Mouse (Mus musculus): ENCODE measurements at regions not wholly inside any gene's neighbourhood (a gene's known extent, or its start where the extent isn't known, plus 50 kb on each side); places are given as distances from the start of the nearest gene placed in this dataset.

DNA sequence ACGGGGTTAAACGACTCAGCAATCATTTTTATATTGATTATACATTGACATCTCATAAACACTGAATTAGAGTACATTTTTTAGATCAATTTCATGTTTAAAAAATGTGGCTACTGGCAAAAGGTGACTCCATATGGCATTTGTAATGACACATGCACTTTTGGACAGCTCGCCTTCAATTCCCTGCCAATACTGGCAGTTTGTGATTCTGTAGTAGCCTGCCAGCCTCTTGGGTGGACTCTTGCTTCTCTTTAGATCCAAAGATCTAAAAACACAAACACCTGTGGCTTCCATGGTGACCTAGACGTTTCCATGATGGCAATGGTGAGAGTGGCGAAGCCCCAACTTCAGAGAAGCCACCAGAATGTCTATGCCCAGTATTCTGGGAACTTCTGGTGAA is 83.1 kb upstream of the Pcdh8 start:
- no peak for DNase-seq

DNA sequence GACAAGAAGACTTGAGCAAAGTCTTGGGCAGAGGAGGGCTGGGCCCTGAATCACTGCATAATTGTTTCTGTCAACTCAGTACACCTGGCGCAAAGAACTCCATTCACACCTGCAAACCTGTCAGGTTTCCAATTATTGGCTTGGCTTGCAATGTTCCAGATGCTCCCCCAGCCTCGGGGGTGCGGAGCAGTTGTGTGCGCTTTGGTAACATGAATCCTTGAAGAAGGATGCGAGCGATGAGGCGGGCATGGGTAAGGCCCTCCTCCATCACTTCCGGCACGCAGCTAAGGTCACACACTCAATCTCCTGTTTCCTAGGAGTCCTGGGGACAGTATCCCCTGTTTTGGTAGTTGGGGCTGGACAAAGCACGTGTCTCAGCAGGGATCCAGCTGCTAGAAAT is 81.6 kb upstream of the Pcdh8 start:
- no peak for DNase-seq

DNA sequence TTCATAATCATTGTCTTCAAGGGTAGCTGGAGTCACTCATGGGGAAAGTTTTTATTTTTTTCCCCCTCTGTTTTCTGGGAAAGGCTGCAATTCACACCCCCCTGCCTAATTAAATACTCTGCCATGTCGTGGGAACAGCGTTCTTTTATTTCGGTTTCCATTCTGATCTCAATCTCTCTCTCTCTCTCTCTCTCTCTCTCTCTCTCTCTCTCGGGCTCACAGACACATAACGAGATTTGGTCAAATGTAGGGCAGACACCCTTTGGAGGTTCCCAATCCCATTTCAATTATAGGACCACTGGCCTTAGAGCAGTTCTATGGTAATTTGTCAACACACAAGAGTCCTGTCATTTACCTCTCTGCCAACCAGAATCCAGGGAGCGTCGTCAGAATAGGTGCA is 80.7 kb upstream of the Pcdh8 start:
- DNase-seq, result no peak

DNA sequence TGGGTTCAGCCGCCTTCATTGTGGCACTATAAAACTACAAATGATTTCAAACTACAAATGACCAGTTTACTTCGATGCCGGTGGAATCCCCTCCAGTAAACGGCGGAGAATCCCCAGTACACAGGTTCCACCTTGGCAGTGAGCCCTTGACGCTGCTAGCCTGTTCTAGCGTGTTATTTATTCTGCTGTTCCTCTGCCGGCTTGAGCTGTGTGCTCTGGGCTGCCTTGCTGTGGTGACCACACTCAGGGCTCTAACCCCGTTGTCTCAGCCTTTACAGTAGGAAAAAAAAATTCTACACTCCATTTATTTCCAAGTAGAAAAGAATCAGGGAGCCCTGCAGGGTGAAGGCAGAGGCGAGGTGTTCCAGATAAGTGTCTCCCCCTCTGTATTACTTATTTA is 80.1 kb upstream of the Pcdh8 start:
- no peak for DNase-seq

DNA sequence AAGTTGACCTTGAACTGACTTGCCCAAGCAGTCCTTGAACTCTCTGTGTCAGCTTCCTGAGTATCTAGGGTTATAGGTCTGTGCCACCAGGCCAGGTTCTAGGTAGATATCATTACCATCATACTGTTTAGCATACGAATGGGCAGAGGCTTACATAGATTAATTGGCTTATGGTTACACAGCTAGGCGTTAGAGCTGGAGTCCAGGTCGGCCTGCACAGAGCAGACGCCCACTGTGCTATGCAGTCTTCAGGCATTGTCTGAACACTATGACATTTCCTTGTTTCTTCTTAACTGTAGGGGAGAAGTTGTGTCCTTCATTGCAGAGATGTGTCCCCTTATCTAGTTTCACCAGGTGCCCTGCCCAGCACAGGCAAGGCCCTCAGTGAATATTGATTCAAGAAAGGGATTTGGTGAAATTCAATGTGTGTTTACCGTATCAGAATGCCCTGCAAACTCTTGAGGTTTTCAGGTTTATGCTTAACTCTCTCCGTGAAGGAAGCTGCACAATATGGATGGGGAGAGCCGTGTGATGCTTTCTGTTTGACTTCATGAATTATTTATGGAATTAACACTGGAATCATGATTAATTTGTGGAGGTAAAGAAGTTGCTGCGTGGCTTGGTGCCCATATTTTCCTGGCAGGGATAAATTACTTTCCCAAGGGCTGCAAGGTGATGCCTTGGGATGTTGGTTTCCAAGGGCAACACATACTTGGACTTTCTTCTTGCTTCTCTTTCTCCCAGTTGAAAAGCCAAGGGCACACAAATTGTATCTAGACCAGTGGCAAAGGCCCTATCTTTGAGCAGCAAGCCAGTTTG is 78.7 kb upstream of the Pcdh8 start:
- no peak for DNase-seq

DNA sequence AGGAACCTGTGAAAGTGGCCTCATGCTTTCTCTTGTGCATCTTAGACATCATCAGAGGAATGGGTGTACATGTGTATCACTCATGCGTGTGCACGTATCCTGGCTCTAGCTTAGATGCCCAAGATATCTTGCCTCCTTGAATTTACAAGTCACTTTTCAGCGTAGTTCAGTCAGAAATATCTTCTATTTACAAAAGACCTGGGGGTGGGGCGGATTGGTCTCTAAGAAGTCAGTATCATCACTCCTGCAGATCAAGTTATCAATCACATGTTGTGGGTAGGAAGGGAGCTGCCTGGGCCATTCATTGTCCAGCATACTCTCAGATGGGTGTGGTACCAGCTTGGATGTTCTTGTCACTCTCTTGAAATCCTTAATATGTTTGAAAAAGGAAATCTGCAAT is 77.0 kb upstream of the Pcdh8 start:
- DNase-seq, result no peak

DNA sequence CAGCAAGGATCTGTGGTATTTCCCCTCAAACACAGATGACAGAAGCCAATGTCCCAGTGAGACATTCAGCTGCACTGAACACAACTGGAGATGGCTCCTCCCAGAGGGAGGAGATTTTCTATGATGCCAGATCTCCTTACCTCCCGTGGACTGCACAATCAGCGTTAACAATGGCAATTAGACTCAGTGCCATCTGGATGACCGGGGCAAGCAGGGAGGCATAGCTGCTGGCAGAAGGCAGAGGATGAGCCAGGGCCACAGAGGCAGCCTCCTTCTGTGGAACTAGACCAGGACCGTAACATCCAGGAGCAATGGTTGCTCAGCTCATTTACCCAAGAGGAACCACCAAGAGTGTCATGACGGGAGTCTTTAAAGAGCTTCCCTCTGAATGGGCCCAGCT is 73.2 kb upstream of the Pcdh8 start:
- DNase-seq, result no peak

DNA sequence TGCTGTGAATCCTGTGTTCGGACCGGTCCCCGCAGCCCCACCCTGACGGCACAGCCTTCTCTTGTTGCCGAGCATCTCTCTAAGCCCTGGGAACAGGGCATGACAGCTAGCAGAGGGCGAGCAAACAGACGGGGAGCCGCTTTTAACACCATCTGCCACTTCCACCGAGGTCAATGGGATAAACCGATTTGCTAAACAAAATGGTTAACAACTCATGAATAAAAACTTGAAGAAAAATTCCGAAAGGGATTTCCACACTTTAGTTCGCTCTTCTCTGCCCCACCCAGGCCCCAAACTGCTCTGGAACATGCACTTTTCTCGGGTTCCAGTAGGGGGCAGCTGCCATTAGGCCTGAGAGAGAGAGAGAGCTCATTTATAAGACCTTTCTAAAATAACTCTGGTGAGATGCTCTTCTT is 72.0 kb upstream of the Pcdh8 start:
- peak in 1 of 2 experiments; percentile 39 for DNase-seq

DNA sequence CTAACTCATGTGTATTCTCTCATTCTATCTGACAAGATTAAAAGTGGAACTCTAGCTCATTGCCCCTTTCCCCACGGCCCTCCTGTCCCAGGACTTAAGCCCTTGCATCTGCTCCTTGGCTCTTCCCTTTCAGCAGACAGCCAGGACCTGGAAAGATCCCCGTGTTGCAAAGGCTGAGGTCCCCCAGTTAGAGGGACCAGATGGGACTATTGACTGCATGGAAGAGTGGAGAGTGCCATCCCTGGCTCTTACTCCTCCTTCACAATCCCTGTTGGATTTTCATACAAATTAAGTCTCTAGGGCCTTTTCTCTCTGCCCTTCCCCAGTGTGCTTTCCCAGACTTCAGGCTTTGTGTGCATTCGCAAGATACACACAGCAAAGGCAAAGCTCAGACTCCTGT is 71.6 kb upstream of the Pcdh8 start:
- DNase-seq, result no peak

DNA sequence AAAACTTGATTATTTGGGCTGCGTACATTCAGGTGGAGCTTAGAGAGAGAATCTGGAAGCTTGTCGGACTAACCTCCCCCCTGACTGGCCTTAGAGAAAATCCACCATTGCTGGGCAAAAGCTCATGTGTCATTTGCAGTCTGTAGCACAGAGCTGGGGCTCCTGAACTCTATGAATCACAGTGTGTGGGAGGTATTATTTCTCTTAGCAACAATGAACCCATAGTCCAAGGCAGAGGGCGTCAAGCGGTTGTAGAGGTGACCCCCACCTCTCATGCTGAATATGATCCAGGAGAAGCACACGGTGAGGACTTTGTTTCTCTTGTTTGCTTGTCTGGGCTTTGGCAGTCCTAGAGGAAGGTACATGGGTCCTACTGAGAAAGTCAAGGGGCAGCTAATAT is 66.0 kb upstream of the Pcdh8 start:
- no peak for DNase-seq

DNA sequence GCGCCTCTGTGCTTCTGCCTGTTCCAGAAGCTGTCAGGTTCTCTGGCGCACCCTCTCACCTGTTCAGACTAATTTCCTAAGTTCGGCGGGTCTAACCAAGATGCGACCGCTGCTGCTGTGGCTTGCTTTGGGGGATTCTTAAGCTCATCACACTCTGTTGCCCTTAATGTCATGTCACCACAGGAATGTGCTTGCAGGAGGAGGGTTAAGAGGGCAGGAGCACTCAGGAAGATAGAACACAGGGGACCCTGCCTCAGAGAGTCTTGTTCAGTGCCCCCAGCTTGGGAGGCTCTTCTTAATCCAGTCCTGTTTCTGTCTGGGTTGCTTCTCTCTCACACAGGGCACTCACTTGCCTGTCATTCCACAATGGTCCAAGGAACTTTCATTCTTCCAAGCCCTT is 65.1 kb upstream of the Pcdh8 start:
- DNase-seq, result no peak

DNA sequence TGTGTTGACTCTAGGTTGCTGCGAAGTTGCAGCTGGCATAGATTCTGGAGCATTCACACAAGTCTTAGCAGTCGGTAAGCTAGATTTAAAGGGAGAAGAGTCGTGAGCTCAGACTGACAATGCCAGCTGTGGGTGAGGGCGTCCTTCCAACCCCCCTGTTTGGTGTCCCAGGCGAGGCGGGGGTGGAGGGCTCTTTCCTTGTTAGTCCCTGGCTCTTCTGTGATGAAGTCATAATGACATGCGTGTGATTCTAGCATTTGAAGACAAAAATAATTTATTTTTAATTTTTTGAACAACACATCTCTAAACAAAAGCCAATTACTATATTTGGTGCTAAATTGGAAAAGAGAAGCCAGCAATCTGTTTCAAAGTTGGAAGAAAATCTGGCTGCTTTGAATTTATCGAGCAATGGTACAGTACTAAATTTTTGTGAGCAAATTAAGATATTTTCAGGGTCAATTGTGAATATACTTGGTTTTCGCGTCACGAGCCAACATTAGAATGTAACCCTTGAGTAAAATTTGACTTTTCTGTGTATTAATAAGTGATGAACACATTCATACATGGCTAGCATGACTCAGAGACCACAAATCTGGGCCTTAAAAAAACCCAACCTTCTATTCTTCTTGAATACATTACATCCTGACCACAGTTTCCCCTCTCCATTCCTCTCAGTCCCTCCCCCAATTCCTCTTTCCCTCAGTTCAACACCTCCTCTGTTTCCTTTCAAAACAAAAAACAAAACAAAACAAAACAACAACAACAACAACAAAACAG is 53.7 kb upstream of the Pcdh8 start:
- no peak for DNase-seq

DNA sequence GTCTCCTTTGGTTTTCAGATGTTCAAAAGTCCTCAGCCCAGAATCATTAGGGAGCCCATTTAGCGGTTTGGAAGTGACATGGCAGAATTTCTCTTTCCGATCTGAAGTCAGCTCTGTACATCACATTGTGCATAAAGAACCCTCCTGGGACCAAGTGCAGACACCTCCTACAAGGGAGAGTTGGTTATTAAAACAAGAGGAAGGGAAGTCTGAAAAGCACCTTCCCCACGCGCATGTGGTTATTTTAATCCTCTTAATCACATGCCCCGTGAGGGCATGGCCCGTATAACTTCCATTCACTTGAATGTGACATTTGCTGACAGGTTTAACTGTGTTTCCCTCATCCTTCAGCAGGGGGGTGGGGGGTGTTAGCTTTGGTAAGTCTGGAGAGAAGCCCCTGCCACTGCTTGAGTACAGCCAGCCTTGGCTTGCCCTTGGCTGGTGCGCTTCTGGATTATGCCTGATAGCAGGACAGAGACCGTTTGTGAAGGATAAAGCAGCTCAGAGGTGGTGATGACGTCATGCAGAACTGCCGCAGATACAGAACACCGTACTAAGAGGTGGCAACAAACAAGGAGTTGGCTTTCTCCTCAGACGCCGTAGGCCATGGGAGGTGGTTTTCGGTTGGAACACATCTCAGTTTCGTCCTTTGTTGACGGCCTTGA is 51.5 kb upstream of the Pcdh8 start:
- peak in 1 of 2 experiments; percentile 12 for DNase-seq

DNA sequence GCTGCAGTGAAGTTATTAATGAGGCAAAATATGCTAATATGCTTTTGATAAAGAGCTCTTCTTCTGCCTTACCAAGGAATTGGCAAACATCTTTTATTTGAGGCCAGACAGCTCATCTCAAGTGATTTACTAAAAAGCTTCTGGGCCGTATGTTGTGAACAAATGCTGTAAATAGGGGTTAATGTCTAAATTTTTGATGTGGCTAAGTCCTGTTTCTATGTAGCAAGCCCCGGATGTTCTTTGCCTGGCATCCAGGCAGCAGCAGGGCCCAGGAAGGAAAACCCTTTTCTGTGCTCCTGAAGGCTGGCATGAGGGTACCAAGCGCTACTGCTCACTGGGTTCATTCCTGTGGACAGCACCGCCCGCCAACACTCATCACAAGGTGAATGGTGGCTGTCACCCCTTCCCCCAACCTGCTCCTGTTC is 50.9 kb upstream of the Pcdh8 start:
- DNase-seq, result no peak

DNA sequence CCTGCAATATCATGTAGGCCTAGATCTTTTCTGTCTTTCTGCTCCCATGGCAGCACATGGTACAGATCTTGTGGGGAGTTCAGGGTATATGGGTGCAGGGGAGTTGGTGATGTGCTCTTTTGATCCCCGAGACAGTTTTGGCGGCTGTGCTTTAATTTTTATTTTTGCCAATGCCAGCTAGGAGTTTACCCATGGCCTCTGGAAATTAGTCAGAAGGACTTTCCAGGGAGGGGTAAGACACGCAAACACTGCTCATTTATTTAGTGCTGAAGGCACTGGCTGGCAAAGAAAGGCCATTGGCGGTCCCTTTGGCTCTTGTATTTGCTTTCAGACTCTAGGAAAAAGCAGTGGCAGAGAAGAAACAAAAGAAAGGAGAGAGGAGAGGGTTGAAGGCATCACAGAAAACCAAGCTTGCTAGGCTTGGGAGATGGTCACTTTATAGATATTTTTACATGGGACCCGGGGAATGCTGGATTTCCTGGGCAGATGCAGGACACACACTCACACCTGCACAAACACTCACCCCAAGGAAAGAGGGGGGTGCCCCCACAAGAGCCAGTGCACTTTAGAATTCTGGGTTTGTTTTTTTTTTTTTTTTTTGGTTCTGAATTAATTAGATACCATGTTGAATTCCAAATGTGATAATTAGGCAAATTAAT is 50.4 kb upstream of the Pcdh8 start:
- DNase-seq, result no peak
